Mouse (Mus musculus) embryonic facial prominence, embryonic 11.5 days (tissue): ENCODE results near the gene Cd59b. TPM values are rescaled to one million over a fixed set of nuclear protein-coding genes. Genes with fewer than 3 reads are reported as not detected.

Experiments used
- ATAC-seq: fragments of 200-750 bp; cut with Nextera tagmentation; replicated peaks from 2 replicates; pipeline ENCODE4 v1.8.0; 2017; ENCODE audit warnings: low read depth; ENCODE audit not compliant: insufficient number of reproducible peaks, low FRiP score, low TSS enrichment
- DNase-seq: peaks from one replicate; pipeline ENCODE4 v3.0.0-alpha.2; 2015; ENCODE audit warnings: low spot score
- H3K27ac ChIP-seq: fragments of 300-500 bp; sonication (generic); replicated peaks from 2 replicates; pipeline ENCODE4 v1.5.1; 2014; ENCODE audit warnings: mild to moderate bottlenecking, low read depth, low read length, control low read depth
- H3K27me3 ChIP-seq: fragments of 300-500 bp; sonication (generic); 2 replicates; pipeline ENCODE4 v1.6.1; 2014; ENCODE audit warnings: mild to moderate bottlenecking, low read length, moderate library complexity, mixed read lengths; ENCODE audit not compliant: control insufficient read depth, insufficient read depth
- H3K36me3 ChIP-seq: fragments of 300-500 bp; sonication (generic); replicated peaks from 2 replicates; pipeline ENCODE4 v1.6.1; 2014; ENCODE audit warnings: low read depth, mild to moderate bottlenecking, low read length, moderate library complexity, mixed read lengths; ENCODE audit not compliant: control insufficient read depth, insufficient read depth
- H3K4me1 ChIP-seq: fragments of 300-500 bp; sonication (generic); 2 replicates; pipeline ENCODE4 v1.6.1; 2014; ENCODE audit warnings: low read length, mixed read lengths; ENCODE audit not compliant: control insufficient read depth, insufficient read depth
- H3K4me2 ChIP-seq: fragments of 300-500 bp; sonication (generic); 2 replicates; pipeline ENCODE4 v1.6.1; 2014; ENCODE audit warnings: low read depth, mild to moderate bottlenecking, control low read depth, low read length, moderate library complexity
- H3K4me3 ChIP-seq: fragments of 300-500 bp; sonication (generic); 2 replicates; pipeline ENCODE4 v1.5.1; 2014; ENCODE audit warnings: low read depth, low read length, control low read depth
- H3K9ac ChIP-seq: fragments of 300-500 bp; sonication (generic); replicated peaks from 2 replicates; pipeline ENCODE4 v1.6.1; 2014; ENCODE audit warnings: mild to moderate bottlenecking, control low read depth, low read length
- H3K9me3 ChIP-seq: fragments of 300-500 bp; sonication (generic); replicated peaks from 2 replicates; pipeline ENCODE4 v1.6.1; 2016; ENCODE audit warnings: mild to moderate bottlenecking, low read length, inconsistent platforms, mixed read lengths; ENCODE audit not compliant: control insufficient read depth
- WGBS: fragments of 180-500 bp; shearing (Covaris S2); extraction: QIAGEN DNeasy Blood & Tissue Kit; methylation state at CpG from one replicate; pipeline ENCODE4 v1.1.7; 2014; 5-methylcytosine and 5-hydroxymethylcytosine counted together
- polyA plus RNA-seq: library from polyadenylated mRNA; unstranded; fragments of >200 nt; fragmentation: Nextera tagmentation; extraction: Ambion mirVana; gene quantifications from 2 replicates; pipeline ENCODE4 v1.2.1, GENCODE M21; 2014

The Cd59b gene
- polyA plus RNA-seq, 1 experiment from 2014 or later, result 3.7 TPM

- ATAC-seq (peak; percentile 87), DNase-seq (peak; percentile 96)
- H3K9me3 ChIP-seq, result no peaks in the 10 kb centered on the region
- no peaks in the 10 kb centered on the region for H3K27me3 ChIP-seq
- peak within 1 kb of the TSS; percentile 67 for H3K9ac ChIP-seq
- no peaks in the 10 kb centered on the region for H3K4me1 ChIP-seq
- peak within 1 kb of the TSS; percentile 87 for H3K4me2 ChIP-seq
- under 1% methylated on average over 74 of the region's 74 CpGs for WGBS
- H3K4me3 ChIP-seq, result peak within 1 kb of the TSS; percentile 63
- H3K27ac ChIP-seq, result no peak within 1 kb of the TSS
- H3K36me3 ChIP-seq, result no peaks in the 10 kb centered on the region
These were observed 53.1 kb downstream of the Cd59b start, which contains the start of gene A930018P22Rik for GRCm38 (mm10) chr2:104122505-104123378. Gene A930018P22Rik (plus strand): TSS chr2:104122769.

- ATAC-seq, result 0 out of 2 replicates have a peak, but pooled peaks have one; percentile 2
- 41% methylated on average over 3 of the region's 3 CpGs for WGBS
- Histone ChIP-seq H3K27ac (no peak overlapping the region), H3K27me3 (no peaks in the 10 kb centered on the region), H3K36me3 (no peaks in the 10 kb centered on the region), H3K4me3 (peak overlapping the region; percentile 63), H3K4me2 (peak overlapping the region; percentile 87; the same call in 1 of the 2 replicates), H3K9ac (no peak overlapping the region), H3K9me3 (no peaks in the 10 kb centered on the region), H3K4me1 (no peaks in the 10 kb centered on the region)
- DNase-seq, result no peak
These were observed 53.9 kb downstream of the Cd59b start for GRCm38 (mm10) chr2:104123540-104123939.

- H3K9ac ChIP-seq, result no peak overlapping the region
- no peaks in the 10 kb centered on the region for H3K4me1 ChIP-seq
- DNase-seq (no peak), ATAC-seq (no peak)
- H3K27me3 ChIP-seq, result no peaks in the 10 kb centered on the region
- H3K27ac ChIP-seq, result no peak overlapping the region
- no peaks in the 10 kb centered on the region for H3K9me3 ChIP-seq
- H3K4me2 ChIP-seq, result no peak overlapping the region
- H3K36me3 ChIP-seq, result no peaks in the 10 kb centered on the region
- 78% methylated on average over 5 of the region's 5 CpGs for WGBS
- H3K4me3 ChIP-seq, result no peak overlapping the region
These were observed 54.4 kb downstream of the Cd59b start for GRCm38 (mm10) chr2:104124071-104124470.

- ATAC-seq, result no peak
- Histone ChIP-seq H3K4me2 (no peak overlapping the region), H3K4me1 (no peaks in the 10 kb centered on the region), H3K36me3 (no peaks in the 10 kb centered on the region), H3K27me3 (no peaks in the 10 kb centered on the region), H3K9me3 (no peaks in the 10 kb centered on the region), H3K27ac (no peak overlapping the region), H3K9ac (no peak overlapping the region), H3K4me3 (no peak overlapping the region)
- WGBS, result 84% methylated on average over 13 of the region's 13 CpGs
- no peak for DNase-seq
These were observed 59.3 kb downstream of the Cd59b start for GRCm38 (mm10) chr2:104128803-104129531.

- H3K4me2 ChIP-seq, result no peak overlapping the region
- no peak overlapping the region for H3K4me3 ChIP-seq
- no peaks in the 10 kb centered on the region for H3K4me1 ChIP-seq
- H3K36me3 ChIP-seq, result no peaks in the 10 kb centered on the region
- no peak; the same call in 1 of the 2 replicates for ATAC-seq
- H3K27me3 ChIP-seq, result no peaks in the 10 kb centered on the region
- no peak for DNase-seq
- no peak overlapping the region for H3K27ac ChIP-seq
- no peak overlapping the region for H3K9ac ChIP-seq
- no peaks in the 10 kb centered on the region for H3K9me3 ChIP-seq
- 80% methylated on average over 6 of the region's 6 CpGs for WGBS
These were observed 60.5 kb downstream of the Cd59b start for GRCm38 (mm10) chr2:104130165-104130564.

- H3K27me3 ChIP-seq, result no peaks in the 10 kb centered on the region
- ATAC-seq, result no peak
- H3K36me3 ChIP-seq, result no peaks in the 10 kb centered on the region
- no peak overlapping the region for H3K4me3 ChIP-seq
- no peaks in the 10 kb centered on the region for H3K4me1 ChIP-seq
- peak; percentile 39 for DNase-seq
- H3K9me3 ChIP-seq, result no peaks in the 10 kb centered on the region
- H3K9ac ChIP-seq, result no peak overlapping the region
- no peak overlapping the region for H3K4me2 ChIP-seq
- no peak overlapping the region for H3K27ac ChIP-seq
- 62% methylated on average over 3 of the region's 3 CpGs for WGBS
These were observed 61.3 kb downstream of the Cd59b start for GRCm38 (mm10) chr2:104130969-104131368.

- Histone ChIP-seq H3K9me3 (no peaks in the 10 kb centered on the region), H3K27ac (no peak overlapping the region), H3K9ac (no peak overlapping the region), H3K27me3 (no peaks in the 10 kb centered on the region), H3K4me2 (no peak overlapping the region), H3K36me3 (no peaks in the 10 kb centered on the region), H3K4me3 (no peak overlapping the region), H3K4me1 (no peaks in the 10 kb centered on the region)
- 72% methylated on average over 7 of the region's 7 CpGs for WGBS
- no peak for ATAC-seq
- DNase-seq, result no peak
These were observed 62.7 kb downstream of the Cd59b start for GRCm38 (mm10) chr2:104132266-104132859.
